Mouse (Mus musculus) liver (tissue): Measurements from ENCODE around the gene Samd7.
A peak's percentile ranks its signal among the peaks of the same experiment; 100 is the strongest.

Experiments
- DNase-seq: peaks from one replicate; pipeline ENCODE4 v3.0.0-alpha.2; 2020; ENCODE audit warnings: mixed read lengths

Samd7 gene

DNA sequence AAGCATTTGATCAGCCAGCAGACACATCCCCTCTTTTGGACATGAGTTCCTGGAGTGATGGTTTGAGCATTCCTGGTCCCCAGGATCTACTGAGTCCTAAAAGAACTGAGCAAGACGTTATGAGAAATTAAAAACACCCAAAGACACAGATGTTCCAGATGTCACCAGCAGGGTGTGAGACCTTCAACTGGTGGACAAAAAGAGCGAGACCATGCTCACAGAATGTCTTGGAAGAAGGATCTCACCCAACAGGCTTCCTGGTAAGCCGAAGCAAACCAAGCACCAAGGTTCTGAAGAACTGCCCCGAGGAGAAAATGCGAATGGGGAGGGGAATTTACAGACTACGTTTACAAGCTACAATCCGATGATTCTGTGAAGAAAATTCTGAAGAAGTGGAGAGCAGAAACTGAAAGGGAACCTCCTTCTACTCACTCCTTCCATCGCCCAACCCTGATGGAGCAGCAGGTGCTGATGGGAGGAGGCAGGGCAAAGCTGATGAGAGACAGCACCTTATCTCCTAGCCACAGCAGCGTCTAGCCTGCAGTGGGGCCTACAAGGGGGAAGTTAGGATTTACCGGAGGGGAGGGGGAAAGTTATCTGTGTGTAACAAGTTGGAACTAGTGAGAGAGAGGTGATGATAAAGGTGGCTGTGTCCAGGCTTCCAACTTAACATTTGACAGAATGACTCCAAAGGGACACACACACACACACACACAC, 19.4 kb downstream of the Samd7 start:
- DNase-seq: peak; percentile 93

DNA sequence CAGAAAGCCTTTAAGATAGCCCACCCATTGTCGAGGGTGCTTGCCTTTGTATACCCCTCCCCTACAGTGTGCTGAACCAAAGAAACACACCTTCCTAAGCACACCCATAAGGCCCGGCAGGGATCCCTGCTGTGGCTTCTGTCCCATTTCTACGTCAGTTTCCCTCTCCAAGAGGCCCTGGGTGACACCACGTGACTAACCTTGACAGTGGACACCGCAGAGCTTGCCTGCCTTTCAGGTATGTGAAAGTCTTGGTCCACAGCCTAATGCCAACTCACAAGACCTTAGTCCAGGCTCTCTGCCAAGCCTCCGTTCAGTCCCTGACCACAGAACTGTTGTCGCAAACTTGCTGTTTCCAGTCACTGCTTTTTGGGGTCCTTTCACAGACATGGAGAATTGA, 20.1 kb downstream of the Samd7 start:
- peak; percentile 83 for DNase-seq

DNA sequence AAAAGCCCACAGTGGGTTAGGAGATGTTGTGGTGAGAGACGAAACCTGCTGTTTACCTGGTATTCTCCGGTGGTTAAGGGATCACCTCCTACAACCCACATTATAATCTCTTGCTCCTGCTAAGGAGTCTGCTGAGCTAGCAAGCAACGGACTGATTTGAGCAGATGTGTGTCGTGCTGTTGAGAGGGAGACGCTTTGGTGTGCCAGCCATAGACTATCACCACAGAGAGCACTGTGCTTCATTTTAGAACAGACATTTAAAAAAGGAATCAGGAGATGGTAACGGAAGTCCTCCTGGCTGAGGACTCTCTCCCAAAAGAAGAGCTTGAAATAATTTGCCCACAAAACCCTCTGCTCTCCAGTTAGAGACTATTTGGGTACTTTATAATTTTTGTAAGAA, 21.2 kb downstream of the Samd7 start:
- no peak for DNase-seq

DNA sequence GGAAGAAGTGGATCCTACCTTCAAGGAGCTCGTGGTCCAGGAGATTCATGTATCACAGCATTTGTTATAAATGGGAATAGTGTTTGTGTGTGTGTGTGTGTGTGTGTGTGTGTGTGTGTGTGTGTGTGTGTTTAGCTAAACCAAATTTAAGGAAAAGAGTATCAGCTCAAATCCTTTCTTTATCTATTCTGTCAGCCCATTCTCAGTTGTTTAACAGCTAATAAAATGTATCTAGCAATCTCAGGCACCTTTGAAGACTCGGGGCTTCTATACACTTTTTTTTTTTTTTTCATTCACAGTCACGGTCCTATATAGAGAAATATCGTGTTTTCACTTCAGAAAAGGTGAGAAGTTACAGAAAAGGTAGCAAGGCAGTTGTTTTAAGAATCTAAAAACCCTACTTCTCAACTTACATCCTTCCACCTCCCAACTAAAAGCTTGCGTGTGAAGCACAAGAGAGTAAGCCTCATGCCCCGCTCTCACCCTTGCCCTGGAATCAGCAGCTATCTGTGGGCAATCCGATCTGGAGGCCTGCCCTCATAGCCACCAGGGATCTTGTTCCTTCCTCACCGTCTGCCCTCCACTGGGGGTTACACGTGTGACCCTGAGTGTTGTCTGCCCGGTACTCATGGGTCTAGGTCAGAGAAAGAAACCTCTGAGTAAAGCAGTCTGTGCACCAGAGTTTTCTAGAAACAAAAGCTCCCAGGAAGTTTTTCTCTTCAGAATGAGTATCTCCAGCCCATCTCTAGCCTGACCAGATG, 23.8 kb downstream of the Samd7 start:
- DNase-seq: no peak

DNA sequence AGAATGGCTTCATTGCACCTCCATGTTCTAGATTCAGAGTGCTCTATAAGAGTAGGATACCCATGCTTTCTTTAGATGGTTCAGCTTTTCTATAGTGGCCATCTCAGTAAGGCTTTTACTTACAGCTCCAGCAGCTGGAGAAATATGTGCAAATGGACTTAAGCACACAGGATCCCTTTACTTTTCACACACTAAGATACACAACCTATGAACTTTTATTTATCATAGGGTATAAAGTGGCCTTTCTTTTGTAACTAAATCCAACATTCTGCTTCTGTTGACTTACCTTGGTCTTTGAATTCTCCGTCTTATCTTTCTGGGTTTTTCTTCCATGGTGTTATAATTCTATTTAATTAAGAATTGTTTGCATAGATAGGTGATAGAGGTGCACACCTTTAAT, 25.5 kb downstream of the Samd7 start:
- DNase-seq: no peak

DNA sequence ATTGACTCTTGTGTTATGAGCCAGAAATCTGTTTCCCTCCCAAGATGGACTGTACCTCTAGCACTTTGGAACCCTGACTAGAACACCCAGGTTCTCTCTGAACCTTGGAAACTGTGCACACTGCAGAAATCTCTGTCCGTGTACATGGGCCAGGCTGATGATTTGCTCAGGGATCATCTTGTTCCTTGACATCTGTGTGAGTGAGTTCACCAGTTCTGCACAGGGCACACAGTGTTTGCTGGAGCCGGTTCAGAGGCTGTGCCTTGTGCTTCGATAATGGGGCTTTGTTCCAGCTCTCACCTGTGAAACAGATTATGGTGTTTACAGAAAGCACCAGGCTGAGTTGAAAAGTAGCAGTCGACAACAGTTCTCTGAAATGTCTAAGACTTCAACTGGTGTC, 26.5 kb downstream of the Samd7 start:
- DNase-seq: no peak

DNA sequence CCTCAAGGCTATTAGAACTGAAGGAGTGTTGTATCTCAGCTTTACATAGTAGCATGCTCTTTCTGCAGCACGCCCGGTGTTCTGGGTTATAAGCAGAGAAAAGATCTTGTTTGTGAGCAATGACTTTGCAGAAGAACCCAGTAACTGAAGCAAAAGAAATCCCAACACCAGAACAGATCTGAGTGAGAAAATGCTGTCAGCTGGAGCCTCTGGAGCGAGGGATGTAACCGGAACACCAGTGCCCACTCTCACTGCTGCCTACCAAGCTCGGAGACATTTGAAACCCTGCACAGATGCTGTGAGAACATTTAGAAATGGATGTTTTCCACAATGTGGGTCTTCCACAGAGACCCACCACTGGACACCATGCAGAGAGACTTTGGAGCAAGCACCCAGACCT, 28.6 kb downstream of the Samd7 start:
- no peak for DNase-seq

DNA sequence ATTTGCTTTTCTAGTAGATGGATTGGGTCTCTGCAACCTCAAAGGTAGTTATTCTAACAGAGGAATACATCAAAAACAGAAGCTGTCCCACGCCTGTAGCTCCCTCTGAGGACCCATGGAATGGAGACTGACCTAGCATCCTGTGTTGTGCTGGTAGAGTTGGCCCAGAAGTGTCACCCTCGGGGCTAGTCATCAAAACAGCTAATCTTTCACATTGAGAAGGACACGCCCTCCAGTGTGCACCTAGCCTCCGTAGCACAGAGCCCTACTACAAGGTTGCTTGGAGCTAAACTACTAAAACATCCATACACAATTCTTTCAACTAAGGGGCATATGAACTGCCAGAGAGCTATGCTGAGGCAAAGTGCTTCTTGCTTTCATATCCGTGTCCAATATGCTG, 31.9 kb downstream of the Samd7 start:
- peak; percentile 58 for DNase-seq

DNA sequence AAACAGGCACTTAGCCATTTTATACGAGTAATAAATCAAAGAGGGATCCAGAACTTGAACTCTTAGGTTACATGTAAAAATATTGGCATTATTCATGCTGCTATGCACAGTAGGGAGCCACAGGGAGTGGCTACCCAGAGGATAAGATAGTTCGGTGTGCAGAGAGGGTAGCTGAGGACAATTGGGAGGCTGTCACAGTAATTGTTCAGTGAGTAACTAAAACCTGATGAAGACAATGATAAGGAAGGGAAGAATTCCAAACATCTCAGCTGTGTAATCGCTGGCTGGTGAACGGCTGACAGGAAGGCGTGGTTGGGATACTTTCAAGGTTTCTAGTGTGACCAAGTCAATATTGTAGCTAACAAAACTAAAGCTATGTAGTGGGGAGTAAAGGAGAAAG, 42.4 kb downstream of the Samd7 start:
- no peak for DNase-seq

DNA sequence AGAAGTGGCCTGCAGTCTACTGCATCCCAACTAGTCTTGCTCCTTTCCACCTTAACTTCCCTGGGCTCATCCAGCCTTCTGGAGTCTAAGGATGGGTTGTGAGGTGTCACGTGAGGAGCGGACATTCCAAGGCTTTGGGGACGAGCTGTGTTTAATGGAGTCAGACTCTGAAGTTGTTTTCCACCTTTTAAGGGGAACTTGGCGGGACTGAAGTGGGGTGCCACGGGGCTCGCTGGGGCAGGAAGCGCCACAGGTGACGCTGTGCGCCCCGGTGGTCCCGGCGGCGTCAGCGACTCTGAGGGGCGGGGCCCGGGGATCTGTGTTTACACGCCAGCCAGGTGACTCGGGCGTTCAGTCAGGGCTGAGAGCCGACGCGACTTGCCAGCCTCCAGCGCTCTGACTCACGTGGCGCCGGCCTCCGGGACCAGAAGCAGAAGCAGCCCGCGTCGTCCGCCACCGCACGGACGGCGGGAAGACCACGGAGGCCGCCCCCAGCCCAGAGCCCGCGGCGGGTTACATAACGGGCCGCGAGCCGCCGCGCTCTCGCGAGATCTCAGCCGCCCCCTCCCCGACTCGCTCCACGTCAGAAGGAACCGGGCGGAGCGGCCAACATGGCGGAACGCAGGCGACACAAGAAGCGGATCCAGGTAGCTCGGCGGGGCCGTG, 46.8 kb downstream of the Samd7 start, which contains the start of gene Sec62:
Sec62 (plus strand) TSS at position 139 of the 666 bp plus-strand sequence.
- peak; percentile 94 for DNase-seq

DNA sequence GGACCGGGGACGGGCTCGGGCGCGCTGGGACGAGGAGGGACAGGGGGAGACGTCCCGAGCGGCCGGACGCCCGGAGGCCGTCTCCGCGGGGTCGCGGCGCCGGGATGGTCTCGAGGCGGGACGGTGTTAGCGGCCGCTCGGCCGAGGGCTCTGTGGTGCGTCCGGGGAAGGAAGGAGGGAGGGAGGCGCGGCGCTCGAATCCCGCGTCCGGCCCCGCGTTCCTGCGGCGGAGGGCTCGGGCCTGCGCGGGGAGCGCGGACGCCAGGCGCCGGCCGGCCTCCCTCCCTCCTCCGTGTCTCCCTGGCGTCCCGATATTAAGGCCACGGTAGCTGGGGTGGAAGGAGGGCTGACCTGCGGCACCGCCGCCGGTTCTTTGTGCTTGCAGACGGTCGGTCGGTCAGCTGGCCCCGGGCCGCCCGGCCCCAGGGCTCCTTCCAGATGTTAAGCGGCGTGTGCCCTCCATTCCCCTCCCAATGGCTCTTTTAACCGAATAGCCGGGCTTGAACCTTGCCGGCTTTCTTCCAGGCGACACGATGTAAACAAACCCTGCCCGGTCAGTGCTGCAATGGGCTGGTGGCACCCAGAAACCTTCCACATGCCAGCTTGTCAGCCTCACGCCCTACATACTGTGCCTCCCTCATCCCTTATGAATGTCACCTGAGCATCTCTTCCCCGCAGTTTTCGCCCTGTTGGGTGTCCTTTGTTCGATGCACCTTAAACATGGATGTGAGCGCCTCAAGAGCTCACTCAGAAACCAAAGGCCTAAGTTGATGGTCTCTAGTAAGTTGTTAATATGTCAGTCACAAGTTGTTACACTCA, 47.5 kb downstream of the Samd7 start:
- DNase-seq: peak; percentile 63

DNA sequence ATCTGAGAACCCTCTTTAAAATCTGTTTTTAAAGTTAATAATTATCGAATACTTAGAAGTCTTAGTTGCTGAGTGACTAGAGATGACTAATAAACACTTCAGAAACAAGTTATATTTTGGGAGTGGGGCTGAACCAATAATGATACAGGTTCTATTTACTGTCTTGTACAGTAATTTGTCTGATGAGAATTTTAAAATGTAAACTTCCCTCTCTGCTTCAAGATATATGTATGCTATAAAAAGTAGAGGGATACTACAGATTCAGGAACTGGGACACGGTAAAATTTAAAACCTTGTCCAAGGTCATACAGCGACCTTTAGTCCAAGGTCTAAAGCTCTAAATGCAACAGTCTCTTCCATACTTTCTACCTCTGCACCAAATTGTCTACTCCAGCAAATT, 56.1 kb downstream of the Samd7 start:
- no peak for DNase-seq

DNA sequence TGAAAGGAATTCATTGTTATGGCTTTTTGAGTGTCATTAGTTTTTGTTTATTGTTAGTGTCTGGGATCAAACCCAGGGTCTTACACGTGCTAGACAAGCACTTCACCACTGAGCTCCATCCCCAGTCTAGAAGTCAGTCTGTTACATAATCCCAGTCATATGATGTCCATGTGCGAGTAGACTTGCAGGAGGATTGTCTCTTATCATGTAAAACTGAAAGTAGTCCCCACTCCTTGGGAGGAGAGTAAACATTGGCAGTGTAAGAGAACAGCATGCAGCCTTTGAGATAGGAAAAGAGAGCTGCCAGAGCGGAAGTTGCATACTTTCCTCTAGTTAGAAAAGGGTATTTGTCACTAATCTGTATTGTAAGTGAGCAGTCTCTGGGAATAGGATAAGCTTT, 66.8 kb downstream of the Samd7 start:
- DNase-seq: no peak
